Mouse (Mus musculus) hindbrain, postnatal 0 days (tissue): ENCODE results near the gene Nupl1. TPM values are rescaled to one million over a fixed set of nuclear protein-coding genes. Genes with fewer than 3 reads are reported as not detected.

Experiments used
- ATAC-seq: fragments of 200-750 bp; cut with Nextera tagmentation; 2 replicates; pipeline ENCODE4 v1.8.0; 2017; ENCODE audit warnings: mild to moderate bottlenecking, moderate TSS enrichment, moderate library complexity
- DNase-seq: peaks from one replicate; pipeline ENCODE4 v3.0.0-alpha.2; 2015; ENCODE audit warnings: low spot score
- H3K27ac ChIP-seq: fragments of 300-500 bp; sonication (generic); 2 replicates; pipeline ENCODE4 v1.5.1; 2014; ENCODE audit warnings: mild to moderate bottlenecking
- H3K27me3 ChIP-seq: fragments of 300-500 bp; sonication (generic); 2 replicates; pipeline ENCODE4 v1.6.1; 2014; ENCODE audit warnings: low read length, mixed read lengths; ENCODE audit not compliant: insufficient read depth
- H3K36me3 ChIP-seq: fragments of 300-500 bp; sonication (generic); 2 replicates; pipeline ENCODE4 v1.6.1; 2014; ENCODE audit warnings: low read length, mixed read lengths; ENCODE audit not compliant: insufficient read depth
- H3K4me1 ChIP-seq: fragments of 300-500 bp; sonication (generic); 2 replicates; pipeline ENCODE4 v1.6.1; 2014; ENCODE audit warnings: antibody characterized with exemption, low read length, mixed read lengths; ENCODE audit not compliant: insufficient read depth
- H3K4me2 ChIP-seq: fragments of 300-500 bp; sonication (generic); 2 replicates; pipeline ENCODE4 v1.6.1; 2014; ENCODE audit warnings: low read depth, mild to moderate bottlenecking, low read length, moderate library complexity, mixed read lengths
- H3K4me3 ChIP-seq: fragments of 300-500 bp; sonication (generic); 2 replicates; pipeline ENCODE4 v1.5.1; 2014; ENCODE audit warnings: low read length
- H3K9ac ChIP-seq: fragments of 300-500 bp; sonication (generic); replicated peaks from 2 replicates; pipeline ENCODE4 v1.6.1; 2014; ENCODE audit warnings: mild to moderate bottlenecking, low read length, moderate library complexity, mixed read lengths
- H3K9me3 ChIP-seq: fragments of 300-500 bp; sonication (generic); 2 replicates; pipeline ENCODE4 v1.6.1; 2016; ENCODE audit warnings: low read length, mixed read lengths
- CTCF ChIP-seq: IDR thresholded peaks from 2 replicates; pipeline ENCODE4 v1.5.1; 2016; ENCODE audit warnings: antibody characterized with exemption, control low read depth, low read depth
- WGBS: fragments of 180-500 bp; shearing (Covaris S2); extraction: QIAGEN DNeasy Blood & Tissue Kit; methylation state at CpG from one replicate; pipeline ENCODE4 v1.1.7; 2014; 5-methylcytosine and 5-hydroxymethylcytosine counted together
- polyA plus RNA-seq: library from polyadenylated mRNA; unstranded; fragments of >200 nt; fragmentation: Nextera tagmentation; extraction: Ambion mirVana; gene quantifications from 2 replicates; pipeline ENCODE4 v1.2.1, GENCODE M21; 2015
- total RNA-seq: library from RNA; depleted of rRNA; stranded (reverse); fragments of >200 nt; gene quantifications from 2 replicates; pipeline ENCODE4 v1.2.3, GENCODE M21; 2014

Nupl1 gene
- total and polyA plus RNA-seq, 2 experiments from 2014 or later: 0.16 to 0.99 TPM

GRCm38 (mm10) chr14:60275301-60276276 is 24.4 kb upstream of the Nupl1 start:
- H3K27me3 ChIP-seq: no peaks in the 10 kb centered on the region
- H3K9me3 ChIP-seq: no peaks in the 10 kb centered on the region
- H3K36me3 ChIP-seq: no peaks in the 10 kb centered on the region
- H3K27ac ChIP-seq: no peak overlapping the region
- no peak overlapping the region for H3K4me3 ChIP-seq
- DNase-seq: no peak
- H3K4me1 ChIP-seq: no peaks in the 10 kb centered on the region
- no peak for ATAC-seq
- 91% methylated on average over 7 of the region's 7 CpGs for WGBS
- TF ChIP-seq CTCF: no peak
- H3K4me2 ChIP-seq: no peak overlapping the region
- H3K9ac ChIP-seq: no peak overlapping the region

GRCm38 (mm10) chr14:60273346-60273745 is 22.1 kb upstream of the Nupl1 start:
- WGBS: 81% methylated on average over 6 of the region's 6 CpGs
- no peak for DNase-seq
- no peak for TF ChIP-seq CTCF
- no peak overlapping the region for H3K9ac ChIP-seq
- H3K27me3 ChIP-seq: no peaks in the 10 kb centered on the region
- H3K27ac ChIP-seq: 0 out of 2 replicates have a peak overlapping the region, but pooled peaks have one; percentile 41
- no peaks in the 10 kb centered on the region for H3K4me1 ChIP-seq
- no peaks in the 10 kb centered on the region for H3K36me3 ChIP-seq
- no peak overlapping the region for H3K4me3 ChIP-seq
- no peak for ATAC-seq
- no peaks in the 10 kb centered on the region for H3K9me3 ChIP-seq
- no peak overlapping the region for H3K4me2 ChIP-seq

- Histone ChIP-seq H3K27me3 (no peaks in the 10 kb centered on the region), H3K4me3 (no peak overlapping the region), H3K36me3 (no peaks in the 10 kb centered on the region), H3K4me1 (0 out of 2 replicates have a peak, but pooled peaks cover 11% of the 10 kb centered on the region), H3K9ac (no peak overlapping the region), H3K9me3 (no peaks in the 10 kb centered on the region), H3K4me2 (no peak overlapping the region), H3K27ac (no peak overlapping the region)
- DNase-seq: no peak
- no peak for TF ChIP-seq CTCF
- WGBS: 85% methylated on average over 6 of the region's 6 CpGs
- ATAC-seq: no peak
Observed at GRCm38 (mm10) chr14:60269333-60269732, 18.1 kb upstream of the Nupl1 start.

GRCm38 (mm10) chr14:60264990-60265876 is 14.0 kb upstream of the Nupl1 start, which contains the start of gene Mtmr6:
Gene Mtmr6, plus strand, starts transcription at chr14:60265228.
- H3K36me3 ChIP-seq: no peaks in the 10 kb centered on the region
- peak; percentile 99 for DNase-seq
- H3K4me1 ChIP-seq: 0 out of 2 replicates have a peak, but pooled peaks cover 11% of the 10 kb centered on the region
- WGBS: under 1% methylated on average over 51 of the region's 51 CpGs
- peak; percentile 99 for TF ChIP-seq CTCF
- H3K9me3 ChIP-seq: no peaks in the 10 kb centered on the region
- H3K4me2 ChIP-seq: peak within 1 kb of the TSS; percentile 72
- peak within 1 kb of the TSS; percentile 89 for H3K4me3 ChIP-seq
- peak within 1 kb of the TSS; percentile 82 for H3K9ac ChIP-seq
- H3K27me3 ChIP-seq: no peaks in the 10 kb centered on the region
- peak; percentile 100 for ATAC-seq
- peak within 1 kb of the TSS; percentile 76 for H3K27ac ChIP-seq

- H3K27me3 ChIP-seq: no peaks in the 10 kb centered on the region
- ATAC-seq: no peak
- H3K4me2 ChIP-seq: no peak overlapping the region
- no peak for TF ChIP-seq CTCF
- no peak for DNase-seq
- WGBS: 82% methylated on average over 7 of the region's 7 CpGs
- H3K9me3 ChIP-seq: no peaks in the 10 kb centered on the region
- H3K36me3 ChIP-seq: no peaks in the 10 kb centered on the region
- 0 out of 2 replicates have a peak, but pooled peaks cover 11% of the 10 kb centered on the region for H3K4me1 ChIP-seq
- no peak overlapping the region for H3K9ac ChIP-seq
- no peak overlapping the region for H3K4me3 ChIP-seq
- no peak overlapping the region for H3K27ac ChIP-seq
Observed at GRCm38 (mm10) chr14:60262316-60262715, 11.1 kb upstream of the Nupl1 start.

GRCm38 (mm10) chr14:60257851-60258250 is 6.6 kb upstream of the Nupl1 start:
- no peak overlapping the region for H3K9ac ChIP-seq
- no peak for TF ChIP-seq CTCF
- 89% methylated on average over 1 of the region's 1 CpGs for WGBS
- no peaks in the 10 kb centered on the region for H3K36me3 ChIP-seq
- DNase-seq (no peak), ATAC-seq (no peak)
- H3K27me3 ChIP-seq: no peaks in the 10 kb centered on the region
- no peak overlapping the region for H3K4me3 ChIP-seq
- no peak overlapping the region for H3K4me2 ChIP-seq
- no peaks in the 10 kb centered on the region for H3K9me3 ChIP-seq
- no peaks in the 10 kb centered on the region for H3K4me1 ChIP-seq
- no peak overlapping the region for H3K27ac ChIP-seq
